Mouse (Mus musculus) embryonic fibroblast, embryonic 13.5 days (primary cell): ENCODE results near the gene Igf1r. TPM values are rescaled to one million over a fixed set of nuclear protein-coding genes. Genes with fewer than 3 reads are reported as not detected.

ENCODE experiments used
- H3K27ac ChIP-seq: 2 replicates; pipeline ENCODE4 v1.5.1; 2012; ENCODE audit warnings: low read length, control low read depth, inconsistent platforms; ENCODE audit not compliant: insufficient read depth
- H3K4me1 ChIP-seq: 2 replicates; pipeline ENCODE4 v1.6.1; 2011; ENCODE audit warnings: low read length; ENCODE audit not compliant: control insufficient read depth, insufficient read depth
- H3K4me3 ChIP-seq: 2 replicates; pipeline ENCODE4 v1.5.1; 2011; ENCODE audit warnings: mild to moderate bottlenecking, control low read depth, low read length; ENCODE audit not compliant: insufficient read depth
- CTCF ChIP-seq: IDR thresholded peaks from 2 replicates; pipeline ENCODE4 v1.5.1; 2011; ENCODE audit warnings: mild to moderate bottlenecking, control low read depth, low read length, moderate library complexity, borderline replicate concordance; ENCODE audit not compliant: insufficient read depth
- POLR2A ChIP-seq: IDR thresholded peaks from 2 replicates; pipeline ENCODE4 v1.6.1; 2011; ENCODE audit warnings: low read depth, mild to moderate bottlenecking, control low read depth, low read length, moderate library complexity
- polyA plus RNA-seq: library from polyadenylated mRNA; stranded (reverse); fragments of >200 nt; gene quantifications from 2 replicates; pipeline ENCODE4 v1.2.4, GENCODE M21; 2011; ENCODE audit warnings: low read depth; ENCODE audit not compliant: missing spikeins, insufficient read length

Igf1r gene
- polyA plus RNA-seq, 1 experiment = 65.4 TPM

DNA sequence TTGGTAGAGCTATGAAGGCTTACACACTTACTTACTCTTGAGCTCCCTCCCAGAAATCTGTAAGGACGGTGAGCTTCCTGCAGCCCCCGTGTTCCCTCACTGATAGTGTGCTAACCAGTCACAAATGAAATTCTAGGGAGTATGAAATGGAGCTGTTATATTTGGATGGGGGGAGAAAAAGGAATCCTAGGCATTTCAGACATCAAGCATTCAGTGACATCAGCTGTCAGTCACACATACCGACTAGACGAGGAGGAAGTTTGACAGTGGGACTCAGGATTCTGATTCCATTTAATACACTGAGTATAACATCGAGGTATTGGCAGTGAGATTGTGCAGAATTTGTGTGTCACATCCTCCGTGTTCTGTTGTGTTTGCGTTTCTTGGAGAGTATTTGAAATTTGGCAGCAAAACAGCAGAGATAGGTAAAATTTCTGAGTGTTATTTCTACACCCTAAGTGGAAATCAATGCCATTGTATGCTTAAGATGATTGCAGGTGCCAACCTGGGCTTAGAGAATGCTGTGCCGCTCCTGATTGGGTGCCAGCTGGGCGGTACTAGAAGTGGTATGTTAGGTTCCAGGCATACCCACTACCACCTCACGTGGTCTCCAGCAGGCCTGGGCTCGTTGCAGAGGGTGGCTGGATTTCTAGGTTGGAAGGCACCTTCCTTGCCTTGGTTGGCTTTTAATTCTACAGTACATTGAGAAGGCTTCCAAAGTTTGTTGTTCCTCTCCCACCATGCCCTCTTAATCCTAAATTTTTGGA, 187.6 kb downstream of the Igf1r start:
- H3K27ac ChIP-seq = peak overlapping the region; percentile 97; the same call in 1 of the 2 replicates
- H3K4me1 ChIP-seq = peaks cover 30% of the 10 kb centered on the region
- TF ChIP-seq CTCF (no peak), POLR2A (no peak)
- H3K4me3 ChIP-seq = no peak overlapping the region

DNA sequence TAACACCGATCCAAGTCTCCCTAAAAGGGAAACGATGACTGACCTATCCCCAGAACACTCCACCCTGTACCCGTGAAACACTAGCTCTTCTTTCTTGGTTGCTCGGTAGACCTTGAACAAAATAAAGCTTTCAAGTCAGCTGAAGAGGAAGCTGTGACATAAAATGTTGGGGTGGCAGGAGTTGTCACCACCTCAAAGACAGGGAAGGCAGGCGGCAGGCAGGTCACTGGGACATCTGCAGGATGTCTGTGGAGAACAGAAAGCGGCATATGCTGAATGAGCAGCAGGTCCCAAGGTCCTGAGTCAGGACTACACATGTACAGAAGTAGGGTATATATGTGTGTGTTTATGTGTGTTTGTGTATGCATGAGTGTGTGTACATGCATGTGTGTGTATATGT, 191.6 kb downstream of the Igf1r start:
- Histone ChIP-seq H3K4me1 (peaks cover 32% of the 10 kb centered on the region), H3K4me3 (no peak overlapping the region), H3K27ac (peak overlapping the region; percentile 61; the same call in 1 of the 2 replicates)
- TF ChIP-seq CTCF (no peak), POLR2A (no peak)

DNA sequence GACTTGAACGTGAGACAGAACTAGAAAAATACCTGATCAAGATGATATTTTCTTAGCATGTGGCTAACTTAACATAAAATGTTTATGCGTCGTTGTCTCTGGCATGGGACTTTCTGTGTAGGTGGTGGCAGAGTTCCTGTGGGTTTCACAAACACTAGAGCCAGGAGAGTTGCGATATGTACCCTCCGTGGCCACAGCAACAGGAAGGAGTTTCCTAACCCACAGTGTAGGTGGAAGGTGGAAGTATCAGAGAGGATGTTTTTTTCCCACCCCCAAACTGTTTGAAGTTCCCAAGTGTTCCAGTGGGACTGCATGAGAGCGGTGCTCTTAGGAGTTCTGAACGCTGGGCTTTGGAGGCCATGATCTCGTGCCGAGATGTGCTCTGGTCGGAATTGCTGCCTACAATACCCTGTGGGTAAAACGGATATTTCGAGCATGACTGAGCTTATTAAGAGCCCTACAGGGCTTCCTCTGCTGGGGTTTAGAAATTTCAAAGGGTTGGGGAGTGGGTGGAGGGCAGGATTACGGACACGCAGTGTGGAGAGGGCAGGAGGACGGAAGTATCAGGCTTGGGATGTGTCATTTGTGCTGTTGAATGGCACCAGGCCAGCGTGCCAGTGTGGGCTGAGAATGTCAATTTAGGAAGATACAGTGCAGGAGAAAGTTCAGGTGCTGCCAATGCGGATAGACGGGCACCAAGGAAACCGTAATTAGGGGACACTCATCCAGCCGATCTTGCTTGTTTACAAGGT, 195.8 kb downstream of the Igf1r start:
- peaks cover 38% of the 10 kb centered on the region for H3K4me1 ChIP-seq
- peak overlapping the region; percentile 76 for H3K27ac ChIP-seq
- H3K4me3 ChIP-seq = no peak overlapping the region
- TF ChIP-seq POLR2A = no peak
- no peak for TF ChIP-seq CTCF

DNA sequence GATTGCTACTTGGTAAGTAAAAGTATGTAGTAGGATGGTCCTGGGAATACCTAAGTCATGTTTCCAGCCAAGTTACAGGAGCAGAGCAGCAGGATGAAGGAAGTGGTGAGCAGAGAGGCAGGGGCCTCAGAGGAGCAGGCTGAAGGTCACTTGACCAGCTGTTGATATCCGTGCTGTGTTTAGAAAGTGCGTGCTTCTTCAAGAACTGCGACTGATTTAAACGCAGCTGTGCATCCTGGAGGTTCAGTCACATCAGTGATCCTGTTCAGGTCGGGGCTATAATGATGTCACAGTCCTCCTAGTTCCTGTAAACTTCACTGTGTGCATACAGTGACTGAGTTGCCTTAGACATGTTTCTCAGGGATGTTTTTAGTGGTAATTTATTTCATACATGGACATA, 199.3 kb downstream of the Igf1r start:
- TF ChIP-seq POLR2A (no peak), CTCF (no peak)
- Histone ChIP-seq H3K4me3 (no peak overlapping the region), H3K4me1 (peaks cover 39% of the 10 kb centered on the region), H3K27ac (peak overlapping the region; percentile 62; the same call in 1 of the 2 replicates)

DNA sequence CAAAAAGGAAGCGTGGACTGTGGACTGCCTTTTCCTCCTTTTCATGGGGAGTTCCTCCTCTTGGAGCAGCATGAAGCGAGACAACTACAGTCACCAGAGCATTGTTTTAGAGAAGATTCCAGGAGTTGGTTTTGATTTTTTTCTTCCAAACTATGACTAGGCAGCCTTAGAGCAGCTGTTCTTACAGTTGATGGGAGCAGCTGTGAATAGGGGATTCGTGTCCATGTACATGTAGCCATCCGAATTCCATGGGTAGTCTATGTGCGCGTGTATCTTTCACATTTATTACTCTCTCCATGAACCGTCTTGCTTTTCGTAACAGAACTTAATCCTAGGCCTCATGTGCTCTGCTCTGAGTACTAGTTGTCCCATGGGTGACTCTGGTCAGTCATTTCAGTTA, 199.8 kb downstream of the Igf1r start:
- no peak overlapping the region for H3K4me3 ChIP-seq
- peak overlapping the region; percentile 99 for H3K27ac ChIP-seq
- peaks cover 44% of the 10 kb centered on the region for H3K4me1 ChIP-seq
- TF ChIP-seq CTCF (no peak), POLR2A (no peak)

DNA sequence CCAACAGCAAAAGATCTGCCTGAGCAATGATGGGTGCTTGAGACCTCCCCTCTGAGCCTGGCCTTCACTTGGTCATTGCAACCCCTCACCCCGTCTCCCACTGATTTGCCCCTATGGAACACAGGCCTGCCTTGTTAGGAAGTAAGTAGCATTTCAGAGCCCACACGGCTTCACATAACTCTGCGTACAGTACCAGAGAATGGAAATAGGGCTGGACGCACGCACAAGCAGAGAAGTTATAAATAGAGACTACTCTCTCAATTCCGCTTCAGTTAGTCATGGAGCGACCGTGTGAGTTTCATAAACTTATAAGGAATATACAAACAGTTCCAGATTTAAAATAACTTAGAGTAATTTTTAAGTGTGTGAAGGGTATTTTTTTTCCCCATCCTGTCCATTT, 200.6 kb downstream of the Igf1r start:
- no peak for TF ChIP-seq CTCF
- peak; percentile 36; the same call in 1 of the 2 replicates for TF ChIP-seq POLR2A
- Histone ChIP-seq H3K4me3 (no peak overlapping the region), H3K27ac (peak overlapping the region; percentile 99), H3K4me1 (peaks cover 46% of the 10 kb centered on the region)

DNA sequence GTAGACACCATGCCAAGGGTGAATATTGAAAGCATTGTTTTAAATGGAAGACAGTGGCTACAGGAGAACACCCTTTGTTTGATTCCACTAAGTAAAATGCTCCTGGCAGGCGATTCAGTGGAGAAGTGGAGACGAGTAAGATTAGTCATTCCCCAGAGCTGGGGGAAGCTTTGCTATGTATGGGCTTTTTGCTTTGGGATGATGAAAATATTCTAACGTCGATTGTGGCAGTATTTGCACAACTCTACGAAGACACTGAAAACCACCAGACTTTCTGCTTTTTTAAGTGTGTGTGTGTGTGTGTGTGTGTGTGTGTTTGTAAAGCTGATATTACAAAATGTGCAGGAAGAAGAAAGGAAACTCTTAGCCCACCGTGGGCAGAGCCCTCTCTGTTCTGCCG, 202.0 kb downstream of the Igf1r start:
- TF ChIP-seq POLR2A = no peak
- TF ChIP-seq CTCF = no peak
- H3K27ac ChIP-seq = peak overlapping the region; percentile 99

DNA sequence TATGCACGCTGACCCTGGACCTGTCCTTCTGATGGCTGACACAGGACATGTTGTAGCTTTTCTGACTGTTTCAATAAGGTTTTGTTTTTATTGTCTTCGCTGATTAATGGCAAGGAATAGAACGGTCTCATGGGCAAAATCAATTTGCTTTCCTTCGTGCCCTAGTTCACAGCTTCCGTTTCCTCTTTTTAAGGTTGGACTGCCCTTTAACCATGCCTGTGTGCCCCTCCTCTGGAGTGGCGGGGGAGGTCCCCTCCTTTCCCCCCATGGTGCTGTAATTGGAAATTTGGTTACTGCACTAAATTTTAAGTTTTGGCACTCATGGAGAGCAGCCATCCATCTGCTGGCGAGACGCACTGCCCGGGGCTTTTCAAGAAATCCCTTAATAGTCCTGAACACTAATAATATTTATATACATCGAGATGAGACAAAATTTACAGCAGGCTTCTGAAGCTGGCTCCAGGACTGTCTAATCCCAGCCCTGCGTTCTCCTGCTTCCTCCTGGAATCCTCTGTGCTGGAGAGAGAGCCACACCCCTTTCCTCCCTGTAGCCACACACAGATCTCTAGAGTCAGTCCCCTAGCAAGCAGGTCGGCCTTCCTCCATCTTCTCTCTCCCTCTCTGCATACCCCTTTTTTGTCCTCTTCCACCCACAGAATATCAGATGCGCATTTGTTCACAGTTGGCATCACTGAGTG, 207.6 kb downstream of the Igf1r start:
- TF ChIP-seq CTCF = no peak
- TF ChIP-seq POLR2A = no peak
- no peak overlapping the region for H3K4me3 ChIP-seq
- H3K4me1 ChIP-seq = peaks cover 16% of the 10 kb centered on the region
- H3K27ac ChIP-seq = peak overlapping the region; percentile 9; the same call in 1 of the 2 replicates

More for the DNA sequence above, 202.0 kb downstream of the Igf1r start:
- H3K4me1 ChIP-seq = peaks cover 38% of the 10 kb centered on the region
- H3K4me3 ChIP-seq = no peak overlapping the region

DNA sequence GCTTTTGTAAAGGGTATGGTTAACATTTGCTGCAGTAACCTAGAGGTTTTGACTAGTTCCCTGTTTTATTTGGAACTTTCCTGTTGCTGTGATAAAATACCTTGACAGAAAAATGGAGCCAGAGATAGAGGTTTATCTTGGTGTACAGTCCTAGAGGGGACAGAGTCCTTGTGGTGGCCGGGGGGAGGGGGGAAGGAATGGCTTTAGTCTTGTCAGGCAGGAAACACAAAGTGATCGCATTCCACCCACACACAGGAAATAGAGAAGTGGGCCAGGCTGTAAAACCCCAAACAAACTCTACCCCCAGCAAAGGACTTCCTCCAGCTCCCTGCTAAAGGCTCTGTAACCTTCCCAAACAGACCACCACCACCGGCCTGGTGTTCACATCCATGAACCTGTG, 211.4 kb downstream of the Igf1r start:
- TF ChIP-seq POLR2A (no peak), CTCF (no peak)
- H3K4me1 ChIP-seq = peaks cover 8% of the 10 kb centered on the region
- no peak overlapping the region for H3K27ac ChIP-seq
- H3K4me3 ChIP-seq = no peak overlapping the region
